Mouse (Mus musculus) forebrain, embryonic 15.5 days (tissue): ENCODE results near the gene Scn8a. TPM values are rescaled to one million over a fixed set of nuclear protein-coding genes. Genes with fewer than 3 reads are reported as not detected.

Experiments
- ATAC-seq: fragments of 200-750 bp; cut with Nextera tagmentation; replicated peaks from 2 replicates; pipeline ENCODE4 v1.8.0; 2017; ENCODE audit warnings: mild to moderate bottlenecking, moderate TSS enrichment, moderate library complexity
- H3K27ac ChIP-seq: fragments of 300-500 bp; sonication (generic); replicated peaks from 2 replicates; pipeline ENCODE4 v1.5.1; 2015; ENCODE audit warnings: mild to moderate bottlenecking, inconsistent platforms
- H3K27me3 ChIP-seq: fragments of 300-500 bp; sonication (generic); 2 replicates; pipeline ENCODE4 v1.6.1; 2015; ENCODE audit warnings: inconsistent platforms
- H3K36me3 ChIP-seq: fragments of 300-500 bp; sonication (generic); 2 replicates; pipeline ENCODE4 v1.6.1; 2015; ENCODE audit warnings: mild to moderate bottlenecking, inconsistent platforms
- H3K4me1 ChIP-seq: fragments of 300-500 bp; sonication (generic); 2 replicates; pipeline ENCODE4 v1.6.1; 2015; ENCODE audit warnings: inconsistent platforms
- H3K4me2 ChIP-seq: fragments of 300-500 bp; sonication (generic); replicated peaks from 2 replicates; pipeline ENCODE4 v1.6.1; 2015; ENCODE audit warnings: mild to moderate bottlenecking, inconsistent platforms
- H3K4me3 ChIP-seq: fragments of 300-500 bp; sonication (generic); 2 replicates; pipeline ENCODE4 v1.5.1; 2015; ENCODE audit warnings: mild to moderate bottlenecking, inconsistent platforms
- H3K9ac ChIP-seq: fragments of 300-500 bp; sonication (generic); replicated peaks from 2 replicates; pipeline ENCODE4 v1.6.1; 2015; ENCODE audit warnings: mild to moderate bottlenecking, inconsistent platforms
- H3K9me3 ChIP-seq: fragments of 300-500 bp; sonication (generic); 2 replicates; pipeline ENCODE4 v1.6.1; 2016; ENCODE audit warnings: inconsistent platforms
- WGBS: fragments of 180-500 bp; shearing (Covaris S2); methylation state at CpG from one replicate; pipeline ENCODE4 v1.1.7; 2015; ENCODE audit warnings: mixed read lengths; 5-methylcytosine and 5-hydroxymethylcytosine counted together
- polyA plus RNA-seq: library from polyadenylated mRNA; unstranded; fragments of >200 nt; fragmentation: Nextera tagmentation; extraction: Ambion mirVana; gene quantifications from 2 replicates; pipeline ENCODE4 v1.2.1, GENCODE M21; 2015

The Scn8a gene
- polyA plus RNA-seq, 1 experiment from 2014 or later, result 20.4 TPM

DNA sequence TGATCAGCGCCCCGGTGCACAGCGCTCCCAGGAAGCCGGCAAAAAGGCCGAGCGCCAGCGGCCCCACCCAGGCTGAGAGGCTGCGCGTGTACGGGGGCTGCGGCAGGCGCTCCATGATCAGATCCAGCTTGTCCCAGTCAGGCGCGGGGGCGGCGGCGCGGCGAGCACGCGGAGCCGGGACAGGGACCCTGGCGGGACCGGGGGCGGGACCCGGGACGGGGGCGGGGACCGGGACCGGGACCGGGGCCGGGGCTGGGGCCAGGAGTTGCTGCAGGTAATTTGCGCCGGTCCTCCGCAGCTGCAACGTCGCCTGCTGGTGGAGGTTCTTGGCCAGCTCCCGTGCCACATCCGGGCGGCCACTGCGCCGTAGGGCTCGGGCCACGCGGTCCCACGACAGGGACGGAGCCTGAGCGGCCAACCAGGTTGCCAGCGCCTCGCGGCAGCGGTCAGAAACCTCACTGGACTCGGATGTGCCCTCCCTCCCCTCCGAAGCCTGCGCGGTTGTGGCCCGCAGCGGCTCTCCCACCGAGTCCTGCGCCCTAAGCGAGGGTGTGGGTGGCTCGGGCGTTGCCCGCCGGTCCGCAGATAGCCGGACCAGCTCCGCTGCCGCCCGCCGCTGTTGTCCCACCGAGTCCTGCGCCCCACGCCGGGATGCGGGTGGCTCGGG lies 177.0 kb downstream of the Scn8a start:
- WGBS, result 1% methylated on average over 75 of the region's 77 CpGs
- H3K27me3 ChIP-seq, result peaks cover 58% of the 10 kb centered on the region
- peak overlapping the region; percentile 98 for H3K4me2 ChIP-seq
- peak; percentile 47; the same call in 1 of the 2 replicates for ATAC-seq
- peaks cover 15% of the 10 kb centered on the region for H3K4me1 ChIP-seq
- H3K36me3 ChIP-seq, result no peaks in the 10 kb centered on the region
- peak overlapping the region; percentile 51 for H3K9ac ChIP-seq
- peak overlapping the region; percentile 50 for H3K4me3 ChIP-seq
- H3K27ac ChIP-seq, result no peak overlapping the region
- H3K9me3 ChIP-seq, result no peaks in the 10 kb centered on the region

GRCm38 (mm10) chr15:101047194-101047555 lies 177.5 kb downstream of the Scn8a start, which contains the start of gene Gm47841:
TSS of gene Gm47841 (minus strand) at chr15:101047397.
- peaks cover 63% of the 10 kb centered on the region for H3K27me3 ChIP-seq
- peak within 1 kb of the TSS; percentile 98 for H3K4me2 ChIP-seq
- no peak for ATAC-seq
- peak within 1 kb of the TSS; percentile 51 for H3K9ac ChIP-seq
- WGBS, result 5% methylated on average over 22 of the region's 23 CpGs
- H3K4me1 ChIP-seq, result peaks cover 15% of the 10 kb centered on the region
- no peaks in the 10 kb centered on the region for H3K9me3 ChIP-seq
- H3K4me3 ChIP-seq, result peak within 1 kb of the TSS; percentile 50
- H3K36me3 ChIP-seq, result no peaks in the 10 kb centered on the region
- no peak within 1 kb of the TSS for H3K27ac ChIP-seq

GRCm38 (mm10) chr15:101048338-101048896 lies 178.8 kb downstream of the Scn8a start:
- peaks cover 75% of the 10 kb centered on the region for H3K27me3 ChIP-seq
- no peak overlapping the region for H3K4me2 ChIP-seq
- H3K36me3 ChIP-seq, result no peaks in the 10 kb centered on the region
- H3K9me3 ChIP-seq, result no peaks in the 10 kb centered on the region
- H3K4me3 ChIP-seq, result no peak overlapping the region
- no peak overlapping the region for H3K27ac ChIP-seq
- WGBS, result 53% methylated on average over 5 of the region's 5 CpGs
- H3K4me1 ChIP-seq, result peaks cover 20% of the 10 kb centered on the region
- ATAC-seq, result no peak
- no peak overlapping the region for H3K9ac ChIP-seq

- H3K4me1 ChIP-seq, result peaks cover 17% of the 10 kb centered on the region
Observed at GRCm38 (mm10) chr15:101051869-101052268, 182.2 kb downstream of the Scn8a start.

GRCm38 (mm10) chr15:101052560-101053501 lies 183.2 kb downstream of the Scn8a start:
- H3K9me3 ChIP-seq, result no peaks in the 10 kb centered on the region
- 12% methylated on average over 115 of the region's 120 CpGs for WGBS
- peaks cover 69% of the 10 kb centered on the region for H3K27me3 ChIP-seq
- peaks cover 13% of the 10 kb centered on the region for H3K4me1 ChIP-seq
- no peak overlapping the region for H3K9ac ChIP-seq
- no peak overlapping the region for H3K27ac ChIP-seq
- peak overlapping the region; percentile 39 for H3K4me3 ChIP-seq
- ATAC-seq, result 0 out of 2 replicates have a peak, but pooled peaks have one; percentile 20
- H3K4me2 ChIP-seq, result peak overlapping the region; percentile 48
- no peaks in the 10 kb centered on the region for H3K36me3 ChIP-seq

More at GRCm38 (mm10) chr15:101051869-101052268, 182.2 kb downstream of the Scn8a start:
- no peak for ATAC-seq
- Histone ChIP-seq H3K27me3 (peaks cover 78% of the 10 kb centered on the region), H3K4me2 (no peak overlapping the region), H3K9ac (no peak overlapping the region), H3K4me3 (no peak overlapping the region), H3K36me3 (no peaks in the 10 kb centered on the region), H3K9me3 (no peaks in the 10 kb centered on the region), H3K27ac (no peak overlapping the region)
- WGBS, result 39% methylated on average over 10 of the region's 10 CpGs

- WGBS, result 9% methylated on average over 64 of the region's 65 CpGs
- Histone ChIP-seq H3K27me3 (peaks cover 60% of the 10 kb centered on the region), H3K4me3 (peak overlapping the region; percentile 39), H3K9ac (0 out of 2 replicates have a peak overlapping the region, but pooled peaks have one; percentile 14), H3K36me3 (no peaks in the 10 kb centered on the region), H3K4me1 (peaks cover 13% of the 10 kb centered on the region), H3K9me3 (no peaks in the 10 kb centered on the region), H3K4me2 (peak overlapping the region; percentile 48), H3K27ac (no peak overlapping the region)
- 0 out of 2 replicates have a peak, but pooled peaks have one; percentile 21 for ATAC-seq
Observed at GRCm38 (mm10) chr15:101053832-101054459, 184.3 kb downstream of the Scn8a start.

DNA sequence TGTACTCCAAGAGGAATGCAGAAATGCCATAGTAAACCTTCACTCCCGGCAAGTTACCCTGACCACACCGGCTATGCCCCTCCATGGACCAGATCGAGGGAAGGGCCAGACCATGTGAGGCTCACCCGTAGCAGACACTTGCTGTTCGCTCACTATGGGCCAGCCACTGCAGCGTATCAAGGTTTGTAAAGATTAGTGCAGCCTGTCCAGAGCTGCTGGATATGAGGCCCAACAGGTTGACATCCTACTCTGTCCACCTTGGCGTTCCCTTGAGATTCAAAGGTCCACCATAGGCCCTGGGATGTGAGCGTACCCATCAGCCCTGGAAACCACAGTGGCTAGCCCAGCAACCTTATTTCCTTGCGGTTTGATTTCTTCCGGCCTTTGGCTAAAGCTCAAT lies 184.9 kb downstream of the Scn8a start:
- Histone ChIP-seq H3K4me1 (peaks cover 14% of the 10 kb centered on the region), H3K9me3 (no peaks in the 10 kb centered on the region), H3K4me3 (no peak overlapping the region), H3K36me3 (no peaks in the 10 kb centered on the region), H3K9ac (no peak overlapping the region), H3K4me2 (no peak overlapping the region), H3K27ac (no peak overlapping the region), H3K27me3 (peaks cover 59% of the 10 kb centered on the region)
- ATAC-seq, result no peak
- WGBS, result 85% methylated on average over 10 of the region's 10 CpGs

- no peak overlapping the region for H3K9ac ChIP-seq
- no peak overlapping the region for H3K4me3 ChIP-seq
- peaks cover 20% of the 10 kb centered on the region for H3K4me1 ChIP-seq
- 46% methylated on average over 10 of the region's 10 CpGs for WGBS
- peak; percentile 80 for ATAC-seq
- H3K27me3 ChIP-seq, result peaks cover 53% of the 10 kb centered on the region
- H3K9me3 ChIP-seq, result no peaks in the 10 kb centered on the region
- no peak overlapping the region for H3K27ac ChIP-seq
- no peaks in the 10 kb centered on the region for H3K36me3 ChIP-seq
- no peak overlapping the region for H3K4me2 ChIP-seq
Observed at GRCm38 (mm10) chr15:101056225-101056624, 186.6 kb downstream of the Scn8a start.

- Histone ChIP-seq H3K27ac (no peak overlapping the region), H3K4me1 (peaks cover 11% of the 10 kb centered on the region), H3K4me3 (no peak overlapping the region), H3K9me3 (no peaks in the 10 kb centered on the region), H3K27me3 (peaks cover 19% of the 10 kb centered on the region), H3K36me3 (no peaks in the 10 kb centered on the region), H3K4me2 (no peak overlapping the region), H3K9ac (no peak overlapping the region)
- 13% methylated on average over 9 of the region's 9 CpGs for WGBS
- ATAC-seq, result no peak
Observed at GRCm38 (mm10) chr15:101059570-101060279, 190.1 kb downstream of the Scn8a start.

DNA sequence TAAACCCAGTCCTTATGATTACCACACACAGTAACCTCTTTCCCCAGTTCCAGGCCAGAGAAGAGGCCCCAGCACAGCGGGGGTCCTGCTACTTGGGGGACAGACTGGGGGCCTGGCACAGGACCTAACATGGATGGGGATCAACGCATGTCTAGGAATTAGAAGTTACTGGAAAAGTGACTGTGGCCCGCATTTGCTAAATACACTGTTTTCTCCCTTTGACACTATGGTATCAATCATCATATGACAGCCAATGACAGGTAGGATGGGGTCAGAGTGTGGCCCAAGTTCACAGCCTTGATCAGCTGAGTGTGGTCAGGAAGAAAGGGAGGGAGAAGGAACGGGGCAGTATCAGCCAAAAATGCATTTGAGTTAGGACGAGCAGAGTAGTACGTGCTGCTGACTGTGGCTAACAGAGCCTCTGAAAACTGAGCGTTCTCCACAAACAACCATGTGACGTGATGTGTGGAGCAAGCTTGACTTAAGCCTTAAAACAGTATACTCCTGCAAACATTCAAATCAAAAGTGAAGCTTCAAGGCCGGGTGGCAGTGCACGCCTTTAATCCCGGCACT lies 190.7 kb downstream of the Scn8a start:
- WGBS, result 45% methylated on average over 11 of the region's 11 CpGs
- Histone ChIP-seq H3K27me3 (peaks cover 13% of the 10 kb centered on the region; the same call in 1 of the 2 replicates), H3K4me3 (no peak overlapping the region), H3K4me2 (no peak overlapping the region), H3K4me1 (peaks cover 11% of the 10 kb centered on the region), H3K9me3 (no peaks in the 10 kb centered on the region), H3K27ac (no peak overlapping the region), H3K36me3 (no peaks in the 10 kb centered on the region), H3K9ac (no peak overlapping the region)
- ATAC-seq, result no peak

DNA sequence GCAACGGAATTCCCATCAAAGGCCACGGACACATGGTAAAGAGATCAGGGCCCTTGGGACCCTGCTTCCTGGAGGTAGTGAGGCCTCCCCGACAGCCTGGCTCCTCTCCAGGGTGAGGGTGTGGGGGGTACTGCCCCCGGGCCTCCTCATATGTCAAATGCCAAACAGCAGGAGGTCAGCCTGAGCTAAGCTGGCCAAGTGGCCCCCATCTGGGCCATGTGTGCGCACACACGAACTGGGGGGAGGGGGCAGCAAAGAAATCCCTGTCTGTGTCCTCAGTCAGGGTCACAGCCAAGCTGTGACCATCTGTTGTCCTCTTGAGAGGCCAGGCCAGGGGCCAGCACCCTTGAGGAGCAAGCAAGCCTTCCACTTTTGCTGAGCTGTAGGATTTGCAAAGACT lies 195.4 kb downstream of the Scn8a start:
- H3K4me2 ChIP-seq, result no peak overlapping the region
- no peaks in the 10 kb centered on the region for H3K9me3 ChIP-seq
- no peak overlapping the region for H3K9ac ChIP-seq
- no peaks in the 10 kb centered on the region for H3K36me3 ChIP-seq
- no peaks in the 10 kb centered on the region for H3K27me3 ChIP-seq
- peaks cover 7% of the 10 kb centered on the region; the same call in 1 of the 2 replicates for H3K4me1 ChIP-seq
- H3K4me3 ChIP-seq, result no peak overlapping the region
- no peak for ATAC-seq
- 37% methylated on average over 6 of the region's 6 CpGs for WGBS
- no peak overlapping the region for H3K27ac ChIP-seq
